Mouse (Mus musculus) limb, embryonic 11.5 days (tissue): ENCODE measurements around the gene Ccnt2. TPM values are rescaled to one million over a fixed set of nuclear protein-coding genes. Genes with fewer than 3 reads are reported as not detected.

ENCODE experiments used
- ATAC-seq: fragments of 200-750 bp; cut with Nextera tagmentation; 2 replicates; pipeline ENCODE4 v1.8.0; 2017; ENCODE audit warnings: low read depth; ENCODE audit not compliant: insufficient number of reproducible peaks, low FRiP score, low TSS enrichment
- DNase-seq: peaks from one replicate; pipeline ENCODE4 v3.0.0-alpha.2; 2015; ENCODE audit warnings: low spot score
- H3K27ac ChIP-seq: fragments of 300-500 bp; sonication (generic); replicated peaks from 2 replicates; pipeline ENCODE4 v1.5.1; 2014; ENCODE audit warnings: low read depth, mild to moderate bottlenecking, low read length
- H3K27me3 ChIP-seq: fragments of 300-500 bp; sonication (generic); 2 replicates; pipeline ENCODE4 v1.6.1; 2014; ENCODE audit warnings: mild to moderate bottlenecking, low read length, mixed read lengths; ENCODE audit not compliant: control insufficient read depth, insufficient read depth
- H3K36me3 ChIP-seq: fragments of 300-500 bp; sonication (generic); 2 replicates; pipeline ENCODE4 v1.6.1; 2014; ENCODE audit warnings: mild to moderate bottlenecking, low read length, moderate library complexity, mixed read lengths; ENCODE audit not compliant: control insufficient read depth, insufficient read depth
- H3K4me1 ChIP-seq: fragments of 300-500 bp; sonication (generic); 2 replicates; pipeline ENCODE4 v1.6.1; 2014; ENCODE audit warnings: low read length, mixed read lengths; ENCODE audit not compliant: control insufficient read depth, insufficient read depth
- H3K4me2 ChIP-seq: fragments of 300-500 bp; sonication (generic); 2 replicates; pipeline ENCODE4 v1.6.1; 2014; ENCODE audit warnings: low read depth, mild to moderate bottlenecking, moderate library complexity; ENCODE audit not compliant: severe bottlenecking
- H3K4me3 ChIP-seq: fragments of 300-500 bp; sonication (generic); 2 replicates; pipeline ENCODE4 v1.5.1; 2014; ENCODE audit warnings: low read depth, low read length
- H3K9ac ChIP-seq: fragments of 300-500 bp; sonication (generic); 2 replicates; pipeline ENCODE4 v1.6.1; 2014; ENCODE audit warnings: mild to moderate bottlenecking, low read length
- H3K9me3 ChIP-seq: fragments of 300-500 bp; sonication (generic); 2 replicates; pipeline ENCODE4 v1.6.1; 2016; ENCODE audit warnings: low read length; ENCODE audit not compliant: control insufficient read depth
- WGBS: fragments of 180-500 bp; shearing (Covaris S2); extraction: QIAGEN DNeasy Blood & Tissue Kit; methylation state at CpG from one replicate; pipeline ENCODE4 v1.1.7; 2014; 5-methylcytosine and 5-hydroxymethylcytosine counted together
- polyA plus RNA-seq: library from polyadenylated mRNA; unstranded; fragments of >200 nt; fragmentation: Nextera tagmentation; extraction: Ambion mirVana; gene quantifications from 2 replicates; pipeline ENCODE4 v1.2.1, GENCODE M21; 2014

Gene Ccnt2
- polyA plus RNA-seq, 1 experiment from 2014 or later: 90.7 TPM

GRCm38 (mm10) chr1:127778611-127779010 lies 4.6 kb downstream of the Ccnt2 start:
- Histone ChIP-seq H3K9me3 (no peaks in the 10 kb centered on the region), H3K4me3 (no peak overlapping the region), H3K27ac (no peak overlapping the region), H3K9ac (no peak overlapping the region), H3K36me3 (0 out of 2 replicates have a peak, but pooled peaks cover 3% of the 10 kb centered on the region), H3K4me2 (no peak overlapping the region), H3K4me1 (no peaks in the 10 kb centered on the region), H3K27me3 (no peaks in the 10 kb centered on the region)
- 92% methylated on average over 3 of the region's 3 CpGs for whole genome bisulfite sequencing
- DNase-seq (no peak), ATAC-seq (no peak)

GRCm38 (mm10) chr1:127780142-127780541 lies 6.2 kb downstream of the Ccnt2 start:
- H3K4me2 ChIP-seq: no peak overlapping the region
- H3K27me3 ChIP-seq: no peaks in the 10 kb centered on the region
- WGBS: 42% methylated on average over 3 of the region's 3 CpGs
- H3K4me3 ChIP-seq: no peak overlapping the region
- no peak overlapping the region for H3K27ac ChIP-seq
- DNase-seq (no peak), ATAC-seq (no peak)
- no peaks in the 10 kb centered on the region for H3K4me1 ChIP-seq
- H3K9ac ChIP-seq: no peak overlapping the region
- 0 out of 2 replicates have a peak, but pooled peaks cover 3% of the 10 kb centered on the region for H3K36me3 ChIP-seq
- H3K9me3 ChIP-seq: no peaks in the 10 kb centered on the region

GRCm38 (mm10) chr1:127780849-127781248 lies 6.9 kb downstream of the Ccnt2 start:
- no peak for DNase-seq

DNA sequence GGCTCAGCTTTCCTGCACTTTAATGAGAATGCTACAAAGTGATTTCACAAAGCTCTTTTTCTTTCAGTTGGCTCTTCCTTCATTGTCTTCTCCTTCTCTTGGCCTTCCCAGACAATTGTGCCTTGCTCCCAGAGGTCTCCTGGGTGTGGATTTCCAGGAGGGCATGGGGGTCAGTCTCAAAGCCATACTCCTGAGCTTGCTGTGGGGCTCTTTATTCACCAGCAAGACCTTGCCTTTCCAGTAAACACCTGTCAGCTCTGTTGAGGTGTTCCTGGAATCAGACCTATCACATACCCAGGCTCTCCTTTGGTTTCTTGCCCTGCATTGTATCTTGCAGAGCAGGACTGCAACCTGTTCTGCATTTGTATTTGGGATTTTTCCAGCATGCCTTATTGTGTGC lies 9.9 kb downstream of the Ccnt2 start:
- DNase-seq: no peak
- Histone ChIP-seq H3K27me3 (no peaks in the 10 kb centered on the region), H3K4me1 (no peaks in the 10 kb centered on the region), H3K4me3 (no peak overlapping the region), H3K4me2 (no peak overlapping the region), H3K36me3 (no peaks in the 10 kb centered on the region), H3K27ac (no peak overlapping the region), H3K9me3 (no peaks in the 10 kb centered on the region), H3K9ac (no peak overlapping the region)
- no peak for ATAC-seq

More at GRCm38 (mm10) chr1:127780849-127781248, 6.9 kb downstream of the Ccnt2 start:
- Histone ChIP-seq H3K27me3 (no peaks in the 10 kb centered on the region), H3K27ac (no peak overlapping the region), H3K9ac (no peak overlapping the region), H3K4me2 (no peak overlapping the region), H3K36me3 (0 out of 2 replicates have a peak, but pooled peaks cover 3% of the 10 kb centered on the region), H3K4me1 (no peaks in the 10 kb centered on the region), H3K9me3 (no peaks in the 10 kb centered on the region), H3K4me3 (no peak overlapping the region)
- ATAC-seq: no peak
- 77% methylated on average over 2 of the region's 2 CpGs for WGBS

GRCm38 (mm10) chr1:127785882-127786281 lies 11.9 kb downstream of the Ccnt2 start:
- Histone ChIP-seq H3K27ac (no peak overlapping the region), H3K4me1 (no peaks in the 10 kb centered on the region), H3K9ac (no peak overlapping the region), H3K9me3 (no peaks in the 10 kb centered on the region), H3K27me3 (no peaks in the 10 kb centered on the region), H3K4me3 (no peak overlapping the region), H3K36me3 (no peaks in the 10 kb centered on the region), H3K4me2 (no peak overlapping the region)
- DNase-seq (no peak), ATAC-seq (no peak)
- WGBS: 86% methylated on average over 1 of the region's 1 CpGs

GRCm38 (mm10) chr1:127788943-127789342 lies 15.0 kb downstream of the Ccnt2 start:
- no peaks in the 10 kb centered on the region for H3K27me3 ChIP-seq
- ATAC-seq (no peak), DNase-seq (no peak)
- no peaks in the 10 kb centered on the region for H3K9me3 ChIP-seq
- 81% methylated on average over 6 of the region's 6 CpGs for WGBS
- H3K4me3 ChIP-seq: no peak overlapping the region
- H3K27ac ChIP-seq: no peak overlapping the region
- no peak overlapping the region for H3K9ac ChIP-seq
- H3K36me3 ChIP-seq: no peaks in the 10 kb centered on the region; the same call in 1 of the 2 replicates
- no peaks in the 10 kb centered on the region for H3K4me1 ChIP-seq
- no peak overlapping the region for H3K4me2 ChIP-seq

DNA sequence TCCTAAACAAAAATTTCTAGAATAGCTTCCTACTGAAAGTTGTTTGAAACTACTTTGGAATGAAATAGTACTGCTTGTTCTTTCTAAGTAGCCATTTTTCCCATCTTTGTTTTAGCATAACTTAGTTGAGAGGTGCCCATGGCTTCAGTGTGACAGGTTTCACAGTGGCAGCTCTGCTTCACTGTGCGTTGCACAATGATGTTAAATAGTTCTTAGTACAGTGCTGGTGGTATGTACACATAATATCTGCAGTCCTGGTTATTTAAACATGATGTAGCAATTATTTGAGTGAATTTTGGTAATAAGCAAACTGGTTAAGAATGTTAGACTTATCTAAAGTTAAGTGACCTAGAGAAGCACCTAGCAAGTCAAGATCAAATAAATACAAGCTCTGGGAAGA lies 19.5 kb downstream of the Ccnt2 start:
- Histone ChIP-seq H3K4me3 (no peak overlapping the region), H3K27ac (no peak overlapping the region), H3K36me3 (no peaks in the 10 kb centered on the region; the same call in 1 of the 2 replicates), H3K27me3 (no peaks in the 10 kb centered on the region), H3K4me1 (no peaks in the 10 kb centered on the region), H3K9ac (no peak overlapping the region), H3K4me2 (no peak overlapping the region), H3K9me3 (no peaks in the 10 kb centered on the region)
- no peak for ATAC-seq
- DNase-seq: no peak
- WGBS: 96% methylated on average over 1 of the region's 1 CpGs

DNA sequence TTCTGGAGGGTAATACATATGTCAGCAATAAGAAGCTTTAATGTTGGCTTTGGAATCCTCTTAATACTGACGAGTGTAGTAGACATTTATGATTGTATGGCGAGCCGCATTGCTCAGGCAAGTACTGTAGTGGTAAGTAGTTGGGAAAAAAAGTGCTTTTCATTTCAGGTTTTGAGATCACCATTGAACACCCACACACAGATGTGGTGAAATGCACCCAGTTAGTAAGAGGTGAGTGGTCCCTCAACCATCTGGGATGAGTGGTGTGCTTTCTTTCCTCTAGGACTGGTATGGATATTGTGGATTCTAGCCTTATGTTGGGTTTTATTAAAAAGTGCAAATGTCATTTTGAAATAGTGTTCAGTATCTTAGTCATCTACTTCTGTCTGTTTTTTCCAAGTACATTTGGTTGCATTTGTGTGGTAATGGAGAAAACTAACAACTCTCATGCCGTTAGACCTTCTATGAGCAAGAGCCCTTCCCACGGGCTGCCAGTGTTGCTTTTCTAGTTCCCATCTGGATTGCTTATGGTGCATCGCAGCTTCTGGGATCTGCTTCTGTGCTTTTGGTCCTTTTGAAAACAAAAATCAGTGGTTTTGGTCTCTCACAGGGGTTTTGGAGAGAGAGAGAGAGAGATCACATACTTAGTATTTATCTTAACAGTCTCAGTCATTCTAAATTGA lies 21.3 kb downstream of the Ccnt2 start:
- WGBS: 90% methylated on average over 6 of the region's 6 CpGs
- H3K36me3 ChIP-seq: peaks cover 3% of the 10 kb centered on the region; the same call in 1 of the 2 replicates

GRCm38 (mm10) chr1:127796341-127796740 lies 22.4 kb downstream of the Ccnt2 start:
- no peaks in the 10 kb centered on the region for H3K27me3 ChIP-seq
- peaks cover 3% of the 10 kb centered on the region; the same call in 1 of the 2 replicates for H3K36me3 ChIP-seq
- DNase-seq: no peak

More for the DNA sequence above, 21.3 kb downstream of the Ccnt2 start:
- no peak for DNase-seq
- no peaks in the 10 kb centered on the region for H3K27me3 ChIP-seq
- H3K4me3 ChIP-seq: no peak overlapping the region
- H3K4me2 ChIP-seq: no peak overlapping the region
- no peaks in the 10 kb centered on the region for H3K9me3 ChIP-seq
- no peak for ATAC-seq
- H3K9ac ChIP-seq: no peak overlapping the region
- no peaks in the 10 kb centered on the region for H3K4me1 ChIP-seq
- H3K27ac ChIP-seq: no peak overlapping the region

More at GRCm38 (mm10) chr1:127796341-127796740, 22.4 kb downstream of the Ccnt2 start:
- no peaks in the 10 kb centered on the region for H3K9me3 ChIP-seq
- ATAC-seq: no peak
- 77% methylated on average over 4 of the region's 4 CpGs for WGBS
- H3K9ac ChIP-seq: no peak overlapping the region
- H3K4me3 ChIP-seq: no peak overlapping the region
- H3K4me2 ChIP-seq: no peak overlapping the region
- no peak overlapping the region for H3K27ac ChIP-seq
- no peaks in the 10 kb centered on the region for H3K4me1 ChIP-seq
